Mouse (Mus musculus): ENCODE results near the gene Gabre. TPM values are rescaled to one million over a fixed set of nuclear protein-coding genes. Genes with fewer than 3 reads are reported as not detected.

The Gabre gene
- 1.4 TPM for polyA plus RNA-seq (2014; fragmentation: Illumina TruSeq; extraction: RNeasy Lipid Tissue Mini Kit (QIAGEN cat#74804))

DNA sequence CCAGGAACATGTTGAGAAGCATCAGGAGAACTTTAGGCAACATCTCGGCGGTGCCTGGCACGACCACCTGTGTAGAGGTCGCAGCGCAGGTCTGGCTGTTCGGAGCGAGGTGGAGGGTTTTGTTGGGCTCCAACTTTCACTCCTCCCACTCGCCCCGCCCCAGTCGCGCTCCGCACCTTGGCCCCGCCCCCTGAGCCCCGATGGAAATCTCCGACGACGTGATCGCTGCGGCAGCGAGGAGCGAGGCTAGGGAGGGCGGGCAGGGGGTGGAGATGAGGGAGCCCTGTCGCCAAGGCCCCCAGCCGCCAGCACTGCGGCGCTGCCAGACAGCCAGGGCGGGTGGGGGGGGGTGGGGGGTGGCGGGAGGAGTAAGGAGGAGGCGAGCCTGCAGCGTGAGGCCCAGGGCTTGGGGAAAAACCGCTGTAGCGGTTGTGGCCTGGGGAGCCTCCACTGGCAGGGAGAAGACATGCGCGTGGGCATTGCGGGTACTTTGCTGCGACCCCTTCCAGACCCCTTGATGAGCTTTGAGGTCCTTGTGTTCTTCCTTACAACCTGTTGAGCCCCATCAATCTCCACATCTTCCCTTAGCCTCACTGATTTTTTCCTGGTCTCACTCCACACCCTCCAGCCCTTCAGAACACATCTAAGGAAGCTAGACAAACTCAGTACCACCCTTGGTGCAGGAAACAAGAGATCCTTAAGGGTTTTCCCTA lies at the start of gene Gabre:
Gene Gabre, minus strand, starts transcription at position 145 of the 713 bp plus-strand sequence.

GRCm38 (mm10) chrX:72221717-72222116 lies 52.9 kb downstream of the Gabre start, which contains the start of gene Magea4:
Gene Magea4, plus strand, starts transcription at chrX:72222017.

Other genes with a start within 250 kb of the Gabre start
- not detected for gene Magea4, start 52.8 kb downstream of the Gabre start, polyA plus RNA-seq (2014; fragmentation: Illumina TruSeq; extraction: RNeasy Lipid Tissue Mini Kit (QIAGEN cat#74804))
- gene Magea10, start 112.1 kb upstream of the Gabre start, polyA plus RNA-seq (2014; fragmentation: Illumina TruSeq; extraction: RNeasy Lipid Tissue Mini Kit (QIAGEN cat#74804)): 2.2 TPM